Mouse (Mus musculus) liver, embryonic 14.5 days (tissue): ENCODE data around the gene Wdtc1. TPM values are rescaled to one million over a fixed set of nuclear protein-coding genes. Genes with fewer than 3 reads are reported as not detected.

Source experiments
- ATAC-seq: fragments of 200-750 bp; cut with Nextera tagmentation; 2 replicates; pipeline ENCODE4 v1.8.0; 2017; ENCODE audit warnings: moderate number of reproducible peaks, mild to moderate bottlenecking, moderate library complexity; ENCODE audit not compliant: insufficient read depth
- DNase-seq, 3 experiments: peaks; one replicate each; pipeline ENCODE4 v3.0.0-alpha.2; 2012 to 2013; ENCODE audit warnings: low read depth in 3 of 3, low spot score in 3 of 3
- H3K27ac ChIP-seq: fragments of 300-500 bp; sonication (generic); 2 replicates; pipeline ENCODE4 v1.5.1; 2014; ENCODE audit warnings: moderate library complexity, mild to moderate bottlenecking, control low read depth, inconsistent platforms
- H3K27me3 ChIP-seq: fragments of 300-500 bp; sonication (generic); 2 replicates; pipeline ENCODE4 v1.6.1; 2014; ENCODE audit warnings: mild to moderate bottlenecking, low read length, moderate library complexity; ENCODE audit not compliant: control insufficient read depth, insufficient read depth
- H3K36me3 ChIP-seq: fragments of 300-500 bp; sonication (generic); replicated peaks from 2 replicates; pipeline ENCODE4 v1.6.1; 2014; ENCODE audit warnings: low read depth; ENCODE audit not compliant: control insufficient read depth, insufficient read depth
- H3K4me1 ChIP-seq, 2 experiments: fragments of 200-500 bp in 1 of 2; fragments of 300-500 bp in 1 of 2; sonication (generic) in 1 of 2; replicated peaks; 2 replicates each; pipeline ENCODE4 v1.6.1; 2012 to 2014; ENCODE audit warnings: antibody characterized with exemption in 1 of 2, inconsistent platforms in 1 of 2, low read length in 1 of 2; ENCODE audit not compliant: control insufficient read depth in 2 of 2, insufficient read depth in 2 of 2
- H3K4me2 ChIP-seq: fragments of 300-500 bp; sonication (generic); 2 replicates; pipeline ENCODE4 v1.6.1; 2014; ENCODE audit warnings: low read depth, mild to moderate bottlenecking, control low read depth, moderate library complexity
- H3K4me3 ChIP-seq, 2 experiments: fragments of 200-500 bp in 1 of 2; fragments of 300-500 bp in 1 of 2; sonication (generic) in 1 of 2; 2 replicates each; pipeline ENCODE4 v1.5.1; 2012 to 2014; ENCODE audit warnings: low read depth in 2 of 2, low read length in 2 of 2, mild to moderate bottlenecking in 2 of 2, control low read depth in 1 of 2, inconsistent platforms in 1 of 2, moderate library complexity in 1 of 2; ENCODE audit not compliant: insufficient read depth in 1 of 2
- H3K9ac ChIP-seq: fragments of 300-500 bp; sonication (generic); replicated peaks from 2 replicates; pipeline ENCODE4 v1.6.1; 2014; ENCODE audit warnings: mild to moderate bottlenecking, control low read depth, moderate library complexity
- H3K9me3 ChIP-seq: fragments of 300-500 bp; sonication (generic); 2 replicates; pipeline ENCODE4 v1.6.1; 2016; ENCODE audit warnings: low read length, mixed read lengths; ENCODE audit not compliant: control insufficient read depth
- CTCF ChIP-seq: IDR thresholded peaks from 2 replicates; pipeline ENCODE4 v1.5.1; 2016; ENCODE audit warnings: antibody characterized with exemption, low read depth, control low read depth
- EP300 ChIP-seq: IDR thresholded peaks from 2 replicates; pipeline ENCODE4 v1.6.1; 2016; ENCODE audit warnings: antibody characterized with exemption, low read depth
- WGBS: fragments of 180-500 bp; shearing (Covaris S2); extraction: QIAGEN DNeasy Blood & Tissue Kit; methylation state at CpG from one replicate; pipeline ENCODE4 v1.1.7; 2014; ENCODE audit not compliant: insufficient replicate concordance; 5-methylcytosine and 5-hydroxymethylcytosine counted together
- polyA plus RNA-seq, 2 experiments: library from polyadenylated mRNA; depleted of rRNA in 1 of 2; stranded (reverse) in 1 of 2; unstranded in 1 of 2; fragments of >200 nt; fragmentation: Nextera tagmentation in 1 of 2; extraction: Ambion mirVana in 1 of 2; gene quantifications; 2 replicates each; pipeline versions ENCODE4 v1.2.1 to v1.2.3; 2012 to 2014

Wdtc1 gene
- polyA plus RNA-seq, 2 experiments: 6.4 to 7.3 TPM

GRCm38 (mm10) chr4:133286476-133287077 is 66.7 kb downstream of the Wdtc1 start:
- no peak for TF ChIP-seq EP300
- no peak for TF ChIP-seq CTCF
- H3K9ac ChIP-seq: no peak overlapping the region
- H3K27ac ChIP-seq: no peak overlapping the region
- no peaks in the 10 kb centered on the region for H3K27me3 ChIP-seq
- H3K4me1 ChIP-seq: peaks cover 27 to 47% of the 10 kb centered on the region in 2 experiments
- H3K9me3 ChIP-seq: no peaks in the 10 kb centered on the region
- ATAC-seq (no peak), DNase-seq (no peak)
- H3K4me3 ChIP-seq: no peak overlapping the region
- 38% methylated on average over 4 of the region's 4 CpGs for WGBS
- peak overlapping the region; percentile 54 for H3K4me2 ChIP-seq
- no peaks in the 10 kb centered on the region for H3K36me3 ChIP-seq

GRCm38 (mm10) chr4:133285950-133286349 is 67.3 kb downstream of the Wdtc1 start:
- peak overlapping the region; percentile 54 for H3K4me2 ChIP-seq
- WGBS: 7% methylated on average over 5 of the region's 5 CpGs

GRCm38 (mm10) chr4:133285299-133285698 is 68.0 kb downstream of the Wdtc1 start:
- peak; percentile 83 for ATAC-seq
- peak overlapping the region; percentile 80 for H3K27ac ChIP-seq
- DNase-seq: peak in 2 of 3 experiments; percentile 54 to 68
- H3K9ac ChIP-seq: 0 out of 2 replicates have a peak overlapping the region, but pooled peaks have one; percentile 18
- H3K4me3 ChIP-seq: no peak overlapping the region
- no peaks in the 10 kb centered on the region for H3K36me3 ChIP-seq
- no peaks in the 10 kb centered on the region for H3K9me3 ChIP-seq
- peaks cover 27 to 47% of the 10 kb centered on the region in 2 experiments for H3K4me1 ChIP-seq
- TF ChIP-seq EP300 (peak; percentile 64), CTCF (no peak)
- H3K27me3 ChIP-seq: no peaks in the 10 kb centered on the region
- 13% methylated on average over 3 of the region's 3 CpGs for WGBS
- peak overlapping the region; percentile 54 for H3K4me2 ChIP-seq

More at GRCm38 (mm10) chr4:133285950-133286349, 67.3 kb downstream of the Wdtc1 start:
- Histone ChIP-seq H3K27ac (peak overlapping the region; percentile 80), H3K9ac (0 out of 2 replicates have a peak overlapping the region, but pooled peaks have one; percentile 18), H3K4me3 (no peak overlapping the region), H3K4me1 (peaks cover 27 to 47% of the 10 kb centered on the region in 2 experiments), H3K27me3 (no peaks in the 10 kb centered on the region), H3K9me3 (no peaks in the 10 kb centered on the region), H3K36me3 (no peaks in the 10 kb centered on the region)
- ATAC-seq: peak; percentile 87
- TF ChIP-seq CTCF (no peak), EP300 (peak; percentile 92)
- DNase-seq: peak; percentile 89 to 94 (median 91)

GRCm38 (mm10) chr4:133282656-133283055 is 70.6 kb downstream of the Wdtc1 start:
- 58% methylated on average over 4 of the region's 4 CpGs for WGBS
- Histone ChIP-seq H3K36me3 (no peaks in the 10 kb centered on the region), H3K4me2 (no peak overlapping the region), H3K4me1 (peaks cover 34 to 53% of the 10 kb centered on the region in 2 experiments), H3K9ac (no peak overlapping the region), H3K4me3 (no peak overlapping the region), H3K27me3 (no peaks in the 10 kb centered on the region), H3K9me3 (no peaks in the 10 kb centered on the region), H3K27ac (no peak overlapping the region)
- TF ChIP-seq CTCF (peak; percentile 22; the same call in 1 of the 2 replicates), EP300 (no peak)
- no peak for DNase-seq
- no peak for ATAC-seq

GRCm38 (mm10) chr4:133281951-133282481 is 71.3 kb downstream of the Wdtc1 start:
- H3K4me3 ChIP-seq: no peak overlapping the region
- no peak overlapping the region for H3K9ac ChIP-seq
- H3K27me3 ChIP-seq: no peaks in the 10 kb centered on the region
- WGBS: 49% methylated on average over 5 of the region's 5 CpGs
- TF ChIP-seq EP300 (no peak), CTCF (no peak)
- H3K4me2 ChIP-seq: no peak overlapping the region
- H3K4me1 ChIP-seq: peaks cover 34 to 50% of the 10 kb centered on the region in 2 experiments
- DNase-seq (no peak), ATAC-seq (no peak)
- no peaks in the 10 kb centered on the region for H3K36me3 ChIP-seq
- no peak overlapping the region for H3K27ac ChIP-seq
- no peaks in the 10 kb centered on the region for H3K9me3 ChIP-seq
